Mouse (Mus musculus) megakaryocyte, embryonic 14.5 days (primary cell): ENCODE results near the gene Kif18b.

Experiments
- FLI1 ChIP-seq: IDR thresholded peaks from 2 replicates; pipeline ENCODE4 v1.6.1; 2012; ENCODE audit warnings: low read length, inconsistent platforms, mixed read lengths
- GATA1 ChIP-seq: IDR thresholded peaks from 3 replicates; pipeline ENCODE4 v1.6.1; 2012; ENCODE audit warnings: mixed read lengths, low read length, inconsistent platforms, borderline replicate concordance

- no peak for TF ChIP-seq GATA1
- TF ChIP-seq FLI1 = no peak
These were observed 24.2 kb downstream of the Kif18b start, which contains the start of gene Gfap for GRCm38 (mm10) chr11:102900763-102901162.
